Mouse (Mus musculus): ENCODE measurements around the gene Usp25. TPM values are rescaled to one million over a fixed set of nuclear protein-coding genes. Genes with fewer than 3 reads are reported as not detected.
A peak's percentile ranks its signal among the peaks of the same experiment; 100 is the strongest.

Gene Usp25
- polyA plus RNA-seq, 1 experiment from 2014 or later: 23.4 TPM

DNA sequence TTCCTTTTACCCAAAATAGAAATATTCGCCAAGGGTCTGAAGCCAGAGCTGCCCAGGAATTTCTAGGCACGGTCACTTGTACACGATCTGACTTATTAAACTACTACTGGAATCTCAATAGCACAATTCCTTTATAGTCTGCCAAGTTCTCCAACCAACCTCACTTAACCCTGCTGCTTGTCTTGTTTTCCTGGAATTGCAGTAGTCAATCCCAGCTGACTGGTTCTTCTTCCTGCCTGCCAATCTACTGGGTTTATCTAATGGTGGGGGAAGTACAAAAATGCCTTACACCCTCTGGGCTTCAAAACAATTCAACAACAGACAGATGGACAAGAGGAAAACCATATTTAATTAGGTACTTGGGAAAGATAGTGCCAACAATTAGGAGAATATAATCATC, 9.6 kb upstream of the Usp25 start:
- Histone ChIP-seq H3K4me2 (ENCODE audit: low read depth, low read length) (no peak overlapping the region), H3K4me3 (ENCODE audit: low read depth, low read length) (no peak overlapping the region), H3K27ac (ENCODE audit: low read depth) (no peak overlapping the region), H3K36me3 (replicated peaks; ENCODE audit: insufficient read depth, low read length) (no peaks in the 10 kb centered on the region), H3K27me3 (ENCODE audit: insufficient read depth, low read length) (no peaks in the 10 kb centered on the region), H3K9ac (replicated peaks) (no peak overlapping the region), H3K4me1 (ENCODE audit: insufficient read depth) (no peaks in the 10 kb centered on the region), H3K9me3 (ENCODE audit: low read length) (no peaks in the 10 kb centered on the region)
- TF ChIP-seq EP300 (IDR thresholded peaks at IDR 0.05; ENCODE audit: low read depth): no peak
- WGBS (ENCODE audit: insufficient replicate concordance): 78% methylated on average over 3 of the region's 3 CpGs
- DNase-seq (no peak), ATAC-seq (no peak)

DNA sequence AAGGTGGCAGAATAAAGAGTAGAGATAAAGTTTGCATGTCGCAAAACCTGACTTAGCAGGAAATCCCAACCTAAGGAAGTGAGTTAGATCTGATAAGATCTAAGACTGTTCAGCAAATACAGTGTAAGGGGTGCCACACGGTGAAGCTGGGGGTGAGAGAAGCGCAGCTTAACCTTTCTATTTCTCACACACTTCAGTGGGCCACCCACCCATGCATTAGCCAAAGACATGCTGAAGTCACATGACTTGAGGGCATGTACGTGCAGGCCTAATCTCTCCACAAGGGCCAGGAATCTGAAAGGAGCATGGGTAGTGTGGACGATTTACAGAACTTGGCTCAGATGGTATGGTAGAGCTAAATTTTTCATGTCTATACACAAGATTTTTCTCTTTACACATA, 4.3 kb upstream of the Usp25 start:
- no peak for DNase-seq
- Histone ChIP-seq H3K27me3 (ENCODE audit: insufficient read depth, low read length) (no peaks in the 10 kb centered on the region), H3K4me3 (ENCODE audit: low read depth, low read length) (no peak overlapping the region), H3K9ac (replicated peaks) (no peak overlapping the region), H3K4me1 (ENCODE audit: insufficient read depth) (peaks cover 3% of the 10 kb centered on the region), H3K9me3 (ENCODE audit: low read length) (no peaks in the 10 kb centered on the region), H3K27ac (ENCODE audit: low read depth) (no peak overlapping the region), H3K4me2 (ENCODE audit: low read depth, low read length) (no peak overlapping the region), H3K36me3 (replicated peaks; ENCODE audit: insufficient read depth, low read length) (no peaks in the 10 kb centered on the region)
- no peak for TF ChIP-seq EP300 (IDR thresholded peaks at IDR 0.05; ENCODE audit: low read depth)
- TF ChIP-seq CTCF (IDR thresholded peaks at IDR 0.05; ENCODE audit: low read depth): no peak
- WGBS (ENCODE audit: insufficient replicate concordance): 34% methylated on average over 5 of the region's 5 CpGs
- ATAC-seq: no peak

DNA sequence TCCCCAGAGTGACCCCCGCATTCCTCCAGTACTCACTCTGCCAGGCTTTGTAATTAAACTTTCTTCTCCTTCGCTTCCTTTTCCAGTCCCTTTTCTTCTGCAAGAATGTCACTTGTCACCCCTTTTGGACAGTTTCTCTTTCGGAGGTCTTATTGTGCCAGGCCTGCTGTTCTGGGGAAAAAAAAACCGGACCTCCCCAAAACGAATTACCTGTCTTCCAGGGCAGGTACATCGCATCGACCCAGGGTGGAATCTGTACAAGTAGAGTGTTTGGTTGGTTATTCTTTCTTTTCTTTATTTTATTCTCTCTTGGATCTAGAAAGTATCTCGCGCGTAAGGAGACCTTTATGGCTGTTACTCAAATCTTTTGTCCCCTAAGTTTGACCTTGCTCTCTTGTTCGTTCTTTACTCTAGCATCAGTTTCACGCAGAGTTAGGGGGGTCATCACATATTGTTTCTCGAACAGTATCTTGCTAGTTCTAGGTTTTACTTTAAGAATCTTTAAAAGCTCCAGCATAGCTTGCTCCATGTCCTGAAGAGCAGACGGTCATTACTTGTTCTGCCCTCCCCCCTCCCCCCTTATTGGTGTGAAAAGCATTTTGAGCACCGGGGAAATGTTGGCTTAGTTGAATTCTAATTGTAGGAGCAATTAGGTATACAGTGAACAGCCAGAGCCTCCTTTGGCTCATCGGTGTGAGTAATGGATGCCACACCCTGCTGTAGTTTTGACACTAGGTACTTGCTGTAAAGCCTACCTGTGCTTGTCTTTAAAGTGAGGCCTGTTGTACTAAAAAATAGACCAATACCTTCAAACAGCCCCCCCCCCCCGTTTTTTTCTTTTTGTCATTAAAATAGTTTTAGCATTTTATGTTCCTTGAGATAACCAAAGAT, 1.1 kb downstream of the Usp25 start:
- TF ChIP-seq CTCF (IDR thresholded peaks at IDR 0.05; ENCODE audit: low read depth) (no peak), EP300 (IDR thresholded peaks at IDR 0.05; ENCODE audit: low read depth) (no peak)
- H3K9me3 ChIP-seq (ENCODE audit: low read length): no peaks in the 10 kb centered on the region
- ATAC-seq (no peak), DNase-seq (peak; percentile 26)
- peak overlapping the region; percentile 97 for H3K27ac ChIP-seq (ENCODE audit: low read depth)
- H3K4me1 ChIP-seq (ENCODE audit: insufficient read depth): peaks cover 25% of the 10 kb centered on the region
- H3K4me2 ChIP-seq (ENCODE audit: low read depth, low read length): peak overlapping the region; percentile 74
- WGBS (ENCODE audit: insufficient replicate concordance): 3% methylated on average over 17 of the region's 17 CpGs
- peak overlapping the region; percentile 93 for H3K9ac ChIP-seq (replicated peaks)
- H3K4me3 ChIP-seq (ENCODE audit: low read depth, low read length): peak overlapping the region; percentile 93
- H3K27me3 ChIP-seq (ENCODE audit: insufficient read depth, low read length): no peaks in the 10 kb centered on the region
- no peaks in the 10 kb centered on the region for H3K36me3 ChIP-seq (replicated peaks; ENCODE audit: insufficient read depth, low read length)

DNA sequence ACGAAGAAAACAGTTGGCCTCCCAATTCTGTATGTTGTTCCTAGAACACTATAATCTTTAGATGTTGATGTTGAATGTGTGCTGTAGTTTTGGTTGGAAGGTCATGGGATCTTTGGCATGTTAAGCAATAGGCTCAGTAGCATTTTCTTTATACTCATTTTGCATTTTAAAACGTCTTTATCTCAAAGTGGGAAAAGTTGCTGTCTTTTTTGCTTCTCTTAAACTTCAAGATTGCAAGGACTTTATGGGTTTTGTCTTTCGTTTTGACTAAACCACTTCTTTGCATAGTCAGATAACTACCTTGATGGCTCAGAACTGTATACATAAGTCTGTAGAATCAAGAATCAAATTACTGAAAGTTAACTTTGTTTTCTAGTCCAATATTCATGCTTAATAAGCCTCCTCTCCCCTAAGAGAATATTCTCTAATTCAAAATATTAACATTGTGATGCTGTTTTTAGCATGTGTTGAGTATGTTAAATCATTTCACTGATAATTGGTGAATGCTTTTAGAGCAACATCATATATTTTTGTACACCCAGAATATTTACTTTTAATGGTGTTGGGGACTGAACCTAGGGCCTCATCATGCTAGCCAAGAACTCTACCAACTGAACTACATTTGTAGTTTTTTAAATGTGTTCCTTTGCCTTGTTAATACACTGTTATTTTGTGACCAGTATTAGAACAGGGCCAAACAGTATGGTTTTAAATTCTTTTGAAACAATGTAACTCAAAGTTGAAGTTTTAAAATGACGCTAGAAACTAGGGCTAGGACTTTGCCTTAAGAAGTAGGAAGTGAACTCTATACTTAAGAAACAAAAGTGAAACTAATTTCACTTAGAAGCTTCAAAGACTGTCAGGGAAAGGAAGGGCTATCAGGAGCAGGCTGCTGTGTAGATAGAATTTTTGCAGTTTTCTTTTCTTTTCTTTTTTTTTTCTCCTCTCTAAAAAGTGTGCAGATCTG, 2.2 kb downstream of the Usp25 start:
- Histone ChIP-seq H3K9me3 (ENCODE audit: low read length) (no peaks in the 10 kb centered on the region), H3K4me1 (ENCODE audit: insufficient read depth) (peaks cover 35% of the 10 kb centered on the region), H3K4me2 (ENCODE audit: low read depth, low read length) (peak overlapping the region; percentile 74), H3K27me3 (ENCODE audit: insufficient read depth, low read length) (no peaks in the 10 kb centered on the region), H3K4me3 (ENCODE audit: low read depth, low read length) (peak overlapping the region; percentile 93), H3K36me3 (replicated peaks; ENCODE audit: insufficient read depth, low read length) (no peaks in the 10 kb centered on the region), H3K27ac (ENCODE audit: low read depth) (peak overlapping the region; percentile 97), H3K9ac (replicated peaks) (peak overlapping the region; percentile 93)
- WGBS (ENCODE audit: insufficient replicate concordance): 24% methylated on average over 4 of the region's 4 CpGs
- TF ChIP-seq CTCF (IDR thresholded peaks at IDR 0.05; ENCODE audit: low read depth) (no peak), EP300 (IDR thresholded peaks at IDR 0.05; ENCODE audit: low read depth) (no peak)
- ATAC-seq: no peak
- no peak for DNase-seq

DNA sequence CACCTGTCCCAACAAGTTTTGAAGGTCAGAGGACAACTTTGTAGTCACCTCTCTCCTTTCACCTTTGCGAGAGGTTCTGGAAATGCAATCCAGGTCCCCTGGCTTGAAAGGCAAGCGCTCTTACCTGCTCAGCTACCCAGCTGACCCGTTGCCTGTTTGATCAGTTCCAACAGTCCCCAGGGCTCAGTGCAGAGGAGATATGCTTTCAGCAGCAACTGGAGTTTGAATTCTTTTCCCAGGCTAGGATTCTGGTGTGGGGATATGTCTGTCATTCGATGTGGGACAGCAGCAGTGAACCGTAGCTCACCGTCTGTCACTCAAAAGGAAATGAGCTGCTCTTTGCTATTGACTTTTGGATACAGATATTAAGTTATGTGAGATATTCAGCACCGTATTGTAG, 4.4 kb downstream of the Usp25 start:
- no peaks in the 10 kb centered on the region for H3K9me3 ChIP-seq (ENCODE audit: low read length)
- peak overlapping the region; percentile 74 for H3K4me2 ChIP-seq (ENCODE audit: low read depth, low read length)
- no peak overlapping the region for H3K4me3 ChIP-seq (ENCODE audit: low read depth, low read length)
- DNase-seq (no peak), ATAC-seq (no peak)
- H3K27ac ChIP-seq (ENCODE audit: low read depth): no peak overlapping the region
- WGBS (ENCODE audit: insufficient replicate concordance): 64% methylated on average over 7 of the region's 7 CpGs
- peak overlapping the region; percentile 22; the same call in 1 of the 2 replicates for H3K9ac ChIP-seq (replicated peaks)
- H3K27me3 ChIP-seq (ENCODE audit: insufficient read depth, low read length): no peaks in the 10 kb centered on the region
- H3K4me1 ChIP-seq (ENCODE audit: insufficient read depth): peaks cover 44% of the 10 kb centered on the region
- TF ChIP-seq CTCF (IDR thresholded peaks at IDR 0.05; ENCODE audit: low read depth) (no peak), EP300 (IDR thresholded peaks at IDR 0.05; ENCODE audit: low read depth) (no peak)
- H3K36me3 ChIP-seq (replicated peaks; ENCODE audit: insufficient read depth, low read length): no peaks in the 10 kb centered on the region

DNA sequence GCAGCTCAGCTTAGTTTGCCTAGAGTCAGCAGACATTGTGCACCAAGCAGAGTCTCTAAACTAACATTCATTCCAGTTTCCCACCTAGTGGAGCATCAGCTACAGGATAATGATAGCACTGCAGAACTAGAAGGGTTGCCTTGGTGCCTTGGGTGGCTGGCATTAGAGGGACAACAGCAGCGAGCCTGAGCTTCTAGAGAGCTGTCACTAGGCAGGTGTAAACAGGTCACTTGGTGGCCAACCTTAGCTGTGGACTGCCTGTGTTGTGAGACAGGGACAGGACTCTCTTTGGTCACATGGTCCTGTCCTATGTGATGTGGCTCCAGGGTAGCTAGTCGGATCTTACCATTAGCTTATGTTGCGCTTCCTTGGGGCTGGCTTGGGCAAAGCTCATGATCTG, 6.7 kb downstream of the Usp25 start:
- H3K9ac ChIP-seq (replicated peaks): no peak overlapping the region
- 68% methylated on average over 3 of the region's 3 CpGs for WGBS (ENCODE audit: insufficient replicate concordance)
- ATAC-seq (peak; percentile 57), DNase-seq (no peak)
- no peak overlapping the region for H3K4me3 ChIP-seq (ENCODE audit: low read depth, low read length)
- no peaks in the 10 kb centered on the region for H3K9me3 ChIP-seq (ENCODE audit: low read length)
- no peaks in the 10 kb centered on the region for H3K27me3 ChIP-seq (ENCODE audit: insufficient read depth, low read length)
- H3K4me2 ChIP-seq (ENCODE audit: low read depth, low read length): peak overlapping the region; percentile 51
- H3K36me3 ChIP-seq (replicated peaks; ENCODE audit: insufficient read depth, low read length): peaks cover 4% of the 10 kb centered on the region
- no peak for TF ChIP-seq CTCF (IDR thresholded peaks at IDR 0.05; ENCODE audit: low read depth)
- no peak for TF ChIP-seq EP300 (IDR thresholded peaks at IDR 0.05; ENCODE audit: low read depth)
- H3K27ac ChIP-seq (ENCODE audit: low read depth): peak overlapping the region; percentile 24; the same call in 1 of the 2 replicates
- peaks cover 59% of the 10 kb centered on the region for H3K4me1 ChIP-seq (ENCODE audit: insufficient read depth)
